Mouse (Mus musculus) granulocyte monocyte progenitor cell, adult 5-6 weeks (primary cell): Measurements from ENCODE around the gene Snrk. TPM values are rescaled to one million over a fixed set of nuclear protein-coding genes. Genes with fewer than 3 reads are reported as not detected.

ENCODE experiments used
- ATAC-seq: replicated peaks from 2 replicates; pipeline ENCODE4 v1.8.0; 2016; ENCODE audit warnings: mild to moderate bottlenecking, moderate TSS enrichment, inconsistent platforms; ENCODE audit not compliant: poor library complexity, severe bottlenecking
- total RNA-seq, 2 experiments: library from RNA; stranded (forward) in 1 of 2; stranded (reverse) in 1 of 2; fragments of 200-712, 200-1000 nt in 1 of 2; fragments of >200 nt in 1 of 2; fragmentation: Nextera tagmentation in 1 of 2; gene quantifications; 2 replicates each; pipeline ENCODE4 v1.2.3; 2014 to 2017

The Snrk gene
- total RNA-seq, 2 experiments from 2014 or later = 17.8 to 25.9 TPM

- ATAC-seq = no peak
These were observed 98.1 kb downstream of the Snrk start for GRCm38 (mm10) chr9:122215118-122215517.

- no peak for ATAC-seq
These were observed 100.0 kb downstream of the Snrk start for GRCm38 (mm10) chr9:122216945-122217529.

Other genes with a start within 250 kb of the Snrk start
- not detected in 2 replicates for gene Ackr2, start 218.9 kb upstream of the Snrk start, total RNA-seq (2014; fragmentation: Nextera tagmentation)
- gene Ackr2, start 218.9 kb upstream of the Snrk start, total RNA-seq (2017) = not detected in 2 replicates
- not detected in 2 replicates for gene Cyp8b1, start 201.0 kb upstream of the Snrk start, total RNA-seq (2014; fragmentation: Nextera tagmentation)
- gene Cyp8b1, start 201.0 kb upstream of the Snrk start, total RNA-seq (2017) = not detected in 2 replicates
- 0.17 TPM in 1 of 2 replicates, not detected in the other for gene Fam198a, start 166.3 kb upstream of the Snrk start, total RNA-seq (2014; fragmentation: Nextera tagmentation)
- gene Fam198a, start 166.3 kb upstream of the Snrk start, total RNA-seq (2017) = 0.17 TPM in 1 of 2 replicates, not detected in the other
- 6.3 and 10.6 TPM in 2 replicates for gene Pomgnt2, start 120.2 kb upstream of the Snrk start, total RNA-seq (2014; fragmentation: Nextera tagmentation)
- gene Pomgnt2, start 120.2 kb upstream of the Snrk start, total RNA-seq (2017) = 6.7 and 7.0 TPM in 2 replicates
- gene Ano10, start 177.2 kb downstream of the Snrk start, total RNA-seq (2014; fragmentation: Nextera tagmentation) = 11.1 and 19.4 TPM in 2 replicates
- gene Ano10, start 177.2 kb downstream of the Snrk start, total RNA-seq (2017) = 12.9 and 16.2 TPM in 2 replicates
- gene Abhd5, start 234.3 kb downstream of the Snrk start, total RNA-seq (2014; fragmentation: Nextera tagmentation) = 37.3 and 42.0 TPM in 2 replicates
- gene Abhd5, start 234.3 kb downstream of the Snrk start, total RNA-seq (2017) = 38.3 and 43.1 TPM in 2 replicates